Mouse (Mus musculus): ENCODE measurements at regions not wholly inside any gene's neighbourhood (a gene's known extent, or its start where the extent isn't known, plus 50 kb on each side); places are given as distances from the start of the nearest gene placed in this dataset.
A peak's percentile ranks its signal among the peaks of the same experiment; 100 is the strongest.

DNA sequence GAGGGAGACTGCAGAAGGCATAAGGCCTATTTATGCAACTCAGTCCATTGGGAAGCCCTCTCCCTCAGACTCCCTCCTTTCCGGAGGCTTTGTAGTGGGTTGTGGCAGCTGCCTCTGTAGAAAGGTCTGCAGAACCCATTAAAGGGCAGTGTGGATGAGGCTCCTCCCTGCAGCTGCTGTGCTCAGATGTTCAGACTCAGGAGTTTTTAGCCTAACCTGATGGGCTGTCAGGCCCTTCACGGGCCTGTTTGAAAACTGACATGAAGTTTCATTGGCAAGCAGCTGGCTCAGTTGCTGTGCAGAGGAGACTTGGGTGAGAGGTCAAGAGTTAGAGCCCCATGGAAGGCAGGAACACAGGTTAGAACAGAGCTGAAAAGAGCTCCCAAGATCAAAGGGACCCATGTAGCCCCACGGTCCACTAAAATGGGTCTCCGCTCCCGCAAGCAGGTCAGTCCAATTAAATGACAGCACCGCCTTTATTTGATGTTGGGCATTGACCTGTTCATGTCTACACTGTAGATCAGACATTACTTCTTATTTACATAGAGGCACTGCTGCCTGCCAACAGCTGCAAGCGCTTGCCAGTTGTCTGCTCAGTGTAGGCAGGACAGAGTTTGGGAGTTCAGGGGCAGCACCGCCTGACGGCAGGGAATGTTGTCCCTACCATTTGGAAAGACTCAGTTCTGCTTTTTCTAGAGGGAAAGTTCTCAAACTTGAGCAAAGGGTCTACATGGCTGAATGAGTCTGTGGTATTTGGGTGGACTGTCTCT is 53.8 kb upstream of the Usp46 start:
- DNase-seq (ENCODE audit: low spot score in 2 of 2), result no peak

- peak; percentile 30 to 57 for DNase-seq (ENCODE audit: low spot score in 2 of 2)
These were observed 58.0 kb upstream of the Usp46 start for GRCm38 (mm10) chr5:74126015-74126896.

GRCm38 (mm10) chr5:74127518-74127917 is 59.3 kb upstream of the Usp46 start:
- DNase-seq (ENCODE audit: low spot score in 2 of 2), result no peak

DNA sequence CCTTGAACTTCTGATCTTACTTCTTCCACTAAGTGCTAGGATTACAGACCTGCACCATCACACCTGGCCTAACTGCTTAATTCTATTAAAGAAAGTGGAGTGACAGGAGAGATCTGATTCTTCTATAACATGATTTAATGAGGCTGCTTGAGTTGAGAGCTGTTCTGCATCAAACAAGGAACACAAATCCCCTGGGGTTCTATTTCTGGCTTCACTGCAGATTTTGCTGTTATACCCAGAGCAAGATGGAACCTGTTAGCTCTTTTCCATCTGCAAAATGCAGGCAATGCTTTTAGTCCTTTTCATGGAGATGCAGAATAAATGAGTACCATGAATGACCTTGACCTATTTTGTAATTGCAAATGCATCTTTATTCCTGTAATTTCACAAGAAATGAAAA is 61.4 kb upstream of the Usp46 start:
- no peak for DNase-seq (ENCODE audit: low spot score in 2 of 2)

- no peak for DNase-seq (ENCODE audit: low spot score in 2 of 2)
These were observed 62.4 kb upstream of the Rasl11b start for GRCm38 (mm10) chr5:74132671-74133070.

- DNase-seq (ENCODE audit: low spot score in 2 of 2), result no peak
These were observed 58.7 kb upstream of the Rasl11b start for GRCm38 (mm10) chr5:74136377-74136776.

DNA sequence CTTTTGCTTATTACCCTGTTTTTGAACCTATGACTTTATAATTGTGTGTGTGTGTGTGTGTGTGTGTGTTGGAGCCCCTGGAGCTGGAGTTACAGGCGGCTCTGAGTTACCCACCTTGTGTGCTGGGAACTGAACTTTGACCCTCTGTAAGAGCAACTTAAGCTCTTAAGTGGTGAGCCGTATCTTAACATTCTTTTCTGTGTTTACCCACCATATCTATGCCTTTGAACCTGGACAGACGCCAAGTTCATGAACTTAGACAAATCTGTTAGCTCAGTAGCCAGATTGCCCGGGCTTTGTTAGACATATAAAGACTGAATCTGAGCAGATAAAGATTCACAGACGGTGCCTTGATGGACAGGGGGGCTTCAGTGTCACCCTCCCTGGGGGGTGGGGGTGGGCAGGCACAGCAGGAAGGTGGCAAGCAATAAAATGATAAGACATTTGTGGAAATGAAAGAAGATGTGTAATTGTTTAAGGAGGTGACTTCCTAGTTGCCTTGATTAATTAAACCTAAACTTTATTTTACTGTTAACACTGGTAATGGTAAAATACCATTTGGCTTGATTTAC is 58.1 kb upstream of the Rasl11b start:
- DNase-seq (ENCODE audit: low spot score in 2 of 2), result no peak

DNA sequence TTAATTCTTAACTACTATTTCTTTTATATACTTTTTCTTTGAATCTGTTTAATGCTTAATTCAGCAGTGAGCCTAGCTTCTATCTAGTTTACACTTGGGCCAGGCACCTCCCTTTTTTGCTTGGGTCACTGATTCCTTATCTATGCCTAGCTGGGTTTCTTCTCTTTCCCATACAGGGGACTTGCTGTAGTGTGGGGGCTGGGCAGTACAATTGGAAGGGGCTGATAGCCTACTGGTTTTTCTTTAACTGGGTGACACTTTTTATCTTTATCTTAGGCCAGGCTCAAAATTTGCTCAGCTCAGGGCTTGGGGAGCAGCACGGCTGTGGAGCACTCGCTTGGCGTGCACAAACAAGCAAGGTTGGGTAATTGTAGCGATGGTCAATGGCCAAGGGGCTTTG is 51.1 kb upstream of the Rasl11b start:
- no peak for DNase-seq (ENCODE audit: low spot score in 2 of 2)

- DNase-seq (ENCODE audit: low spot score in 2 of 2), result no peak
These were observed 50.3 kb upstream of the Rasl11b start for GRCm38 (mm10) chr5:74144765-74145164.
